Mouse (Mus musculus) stomach, postnatal 0 days (tissue): Measurements from ENCODE around the gene Olfr30.

Source experiments
- CTCF ChIP-seq: IDR thresholded peaks from 2 replicates; pipeline ENCODE4 v1.5.1; 2016; ENCODE audit warnings: antibody characterized with exemption, low read depth, mild to moderate bottlenecking, moderate library complexity
- EP300 ChIP-seq: optimal IDR thresholded peaks from 2 replicates; pipeline ENCODE3; 2016; ENCODE audit warnings: antibody characterized with exemption

GRCm38 (mm10) chr11:58432259-58432658, 29.8 kb downstream of the Olfr30 start, which contains the start of gene Gm12253:
- TF ChIP-seq CTCF, result no peak
- no peak for TF ChIP-seq EP300
